8 mouse cellular contexts compared by ENCODE assay signal in the genomic region with DNA sequence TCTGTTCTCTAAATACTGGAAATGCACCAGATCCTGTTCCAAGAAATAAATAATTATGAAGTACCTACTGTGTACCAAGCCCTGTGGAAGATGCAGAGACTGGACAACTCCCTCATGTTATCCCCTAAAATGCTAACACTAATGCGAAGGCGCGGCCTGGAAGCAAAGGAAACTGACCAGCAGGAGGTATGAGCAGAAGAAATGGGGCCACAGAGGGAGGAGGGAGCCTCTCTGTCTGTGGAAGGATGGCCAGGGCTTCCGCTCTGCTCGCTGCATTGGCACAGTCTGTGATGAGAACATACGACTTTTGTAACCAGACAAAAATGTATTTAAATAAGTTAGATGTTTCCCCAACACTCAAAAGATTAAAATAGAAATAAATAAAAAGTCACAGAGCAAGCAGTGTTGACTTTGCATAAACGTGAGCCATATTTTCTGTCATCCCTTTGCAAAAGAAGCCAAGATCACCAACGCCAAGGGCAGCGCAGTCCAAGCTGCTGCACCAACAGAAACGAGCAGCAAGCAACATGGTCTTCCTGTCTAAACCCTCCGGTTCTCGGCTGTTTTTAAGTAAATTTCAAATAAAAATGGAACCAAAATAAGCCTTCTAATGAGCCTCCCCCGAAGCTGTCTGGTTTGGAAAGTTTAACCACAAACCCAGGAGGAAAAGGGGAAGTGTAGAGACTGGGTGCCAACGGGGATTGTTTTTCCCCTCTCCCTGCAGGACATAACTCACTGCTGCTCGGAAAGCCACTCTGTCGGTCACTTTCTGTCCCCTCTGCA. TPM values are rescaled to one million over a fixed set of nuclear protein-coding genes. Genes with fewer than 3 reads are reported as not detected.
DNase-seq lines count a peak whose midpoint lies in the region; ATAC-seq lines count a peak whose summit lies in the region.

No protein-coding gene starts in this region.

- no peaks in the 10 kb centered on the region for H3K9me3 ChIP-seq in neural tube, embryonic 13.5 days
- no peaks in the 10 kb centered on the region for H3K9me3 ChIP-seq in neural tube, embryonic 15.5 days (replicated peaks)
- H3K9me3 ChIP-seq in intestine, embryonic 14.5 days (ENCODE audit: control insufficient read depth, low read length) = no peaks in the 10 kb centered on the region
- H3K9me3 ChIP-seq in hindbrain, embryonic 12.5 days (replicated peaks) = no peaks in the 10 kb centered on the region

- peaks cover 18% of the 10 kb centered on the region for H3K4me1 ChIP-seq in neural tube, embryonic 13.5 days (replicated peaks)
- peaks cover 6% of the 10 kb centered on the region; the same call in 1 of the 2 replicates for H3K4me1 ChIP-seq in neural tube, embryonic 15.5 days
- H3K4me1 ChIP-seq in intestine, embryonic 14.5 days (replicated peaks; ENCODE audit: control insufficient read depth, insufficient read depth, low read length) = peaks cover 48% of the 10 kb centered on the region
- H3K4me1 ChIP-seq in hindbrain, embryonic 12.5 days = peaks cover 9% of the 10 kb centered on the region; the same call in 1 of the 2 replicates

- no peaks in the 10 kb centered on the region for H3K27me3 ChIP-seq in neural tube, embryonic 13.5 days
- H3K27me3 ChIP-seq in neural tube, embryonic 15.5 days (replicated peaks) = no peaks in the 10 kb centered on the region
- H3K27me3 ChIP-seq in intestine, embryonic 14.5 days (replicated peaks; ENCODE audit: control insufficient read depth, insufficient read depth, low read length) = no peaks in the 10 kb centered on the region
- no peaks in the 10 kb centered on the region for H3K27me3 ChIP-seq in splenic B cell, adult 2 months (ENCODE audit: control insufficient read depth, insufficient read depth, low read length, poor library complexity, severe bottlenecking)
- no peaks in the 10 kb centered on the region for H3K27me3 ChIP-seq in hindbrain, embryonic 12.5 days

- no peaks in the 10 kb centered on the region for H3K36me3 ChIP-seq in neural tube, embryonic 13.5 days
- H3K36me3 ChIP-seq in neural tube, embryonic 15.5 days = no peaks in the 10 kb centered on the region
- no peaks in the 10 kb centered on the region for H3K36me3 ChIP-seq in intestine, embryonic 14.5 days (ENCODE audit: control insufficient read depth, insufficient read depth, low read length)
- H3K36me3 ChIP-seq in splenic B cell, adult 2 months (ENCODE audit: control insufficient read depth, insufficient read depth, low read length, poor library complexity, severe bottlenecking) = 0 out of 2 replicates have a peak, but pooled peaks cover 2% of the 10 kb centered on the region
- H3K36me3 ChIP-seq in hindbrain, embryonic 12.5 days = no peaks in the 10 kb centered on the region

- no peak for DNase-seq in cerebellum, adult 11 months
- DNase-seq in intestine, embryonic 14.5 days (ENCODE audit: low spot score) = no peak
- DNase-seq in splenic B cell, adult 2 months (ENCODE audit: low read depth, low spot score) = peak; percentile 38

- peak overlapping the region; percentile 33; the same call in 1 of the 2 replicates for H3K27ac ChIP-seq in neural tube, embryonic 13.5 days (replicated peaks)
- H3K27ac ChIP-seq in neural tube, embryonic 15.5 days (replicated peaks) = no peak overlapping the region; the same call in 1 of the 2 replicates
- peak overlapping the region; percentile 69 for H3K27ac ChIP-seq in intestine, embryonic 14.5 days (ENCODE audit: low read depth)
- H3K27ac ChIP-seq in hindbrain, embryonic 12.5 days = no peak overlapping the region

- H3K4me2 ChIP-seq in neural tube, embryonic 13.5 days = no peak overlapping the region
- H3K4me2 ChIP-seq in neural tube, embryonic 15.5 days = no peak overlapping the region
- peak overlapping the region; percentile 14; the same call in 1 of the 2 replicates for H3K4me2 ChIP-seq in intestine, embryonic 14.5 days (ENCODE audit: low read length)
- no peak overlapping the region for H3K4me2 ChIP-seq in hindbrain, embryonic 12.5 days (replicated peaks)

- no peak overlapping the region for H3K9ac ChIP-seq in neural tube, embryonic 13.5 days
- no peak overlapping the region for H3K9ac ChIP-seq in neural tube, embryonic 15.5 days (replicated peaks)
- H3K9ac ChIP-seq in intestine, embryonic 14.5 days (ENCODE audit: low read length) = no peak overlapping the region
- H3K9ac ChIP-seq in hindbrain, embryonic 12.5 days = no peak overlapping the region

- 0 out of 2 replicates have a peak, but pooled peaks have one; percentile 47 for ATAC-seq in cerebellum, adult (ENCODE audit: insufficient number of reproducible peaks, low FRiP score, low TSS enrichment)
- ATAC-seq in neural tube, embryonic 13.5 days (ENCODE audit: low read depth) = no peak
- ATAC-seq in neural tube, embryonic 15.5 days (ENCODE audit: low FRiP score) = no peak
- no peak for ATAC-seq in intestine, embryonic 14.5 days (replicated peaks; ENCODE audit: low FRiP score, low TSS enrichment, low read depth)
- ATAC-seq in CD4-positive, CD25-positive, alpha-beta regulatory T cell, adult 4 months = no peak
- ATAC-seq in hindbrain, embryonic 12.5 days (ENCODE audit: low FRiP score) = no peak

- 65% methylated on average over 16 of the region's 16 CpGs for WGBS in neural tube, embryonic 13.5 days
- WGBS in neural tube, embryonic 15.5 days = 63% methylated on average over 16 of the region's 16 CpGs
- 42% methylated on average over 16 of the region's 16 CpGs for WGBS in intestine, embryonic 14.5 days
- WGBS in hindbrain, embryonic 12.5 days = 68% methylated on average over 16 of the region's 16 CpGs

- H3K4me3 ChIP-seq in neural tube, embryonic 13.5 days = no peak overlapping the region
- H3K4me3 ChIP-seq in neural tube, embryonic 15.5 days (replicated peaks) = no peak overlapping the region
- no peak overlapping the region for H3K4me3 ChIP-seq in intestine, embryonic 14.5 days (ENCODE audit: low read depth, low read length)
- no peak overlapping the region for H3K4me3 ChIP-seq in hindbrain, embryonic 12.5 days

RNA-seq across cellular contexts. Expression of gene Ggta1, which starts 18.9 kb away (rescaled TPM):
- polyA plus RNA-seq in neural tube, embryonic 13.5 days (2015; fragmentation: Nextera tagmentation; extraction: Ambion mirVana) = 8.7 and 8.8 TPM in 2 replicates
- 7.4 and 14.2 TPM in 2 replicates for polyA plus RNA-seq in neural tube, embryonic 15.5 days (2015; fragmentation: Nextera tagmentation; extraction: Ambion mirVana)
- 20.1 and 20.8 TPM in 2 replicates for polyA plus RNA-seq in intestine, embryonic 14.5 days (2014; fragmentation: Nextera tagmentation; extraction: Ambion mirVana)
- polyA plus RNA-seq in CD4-positive, CD25-positive, alpha-beta regulatory T cell, adult 4 months (2017; shearing (Covaris generic)) = 10 to 100 TPM; 19.3 to 28.4 TPM
- 6.4 and 7.6 TPM in 2 replicates for polyA plus RNA-seq in hindbrain, embryonic 12.5 days (2016; fragmentation: Nextera tagmentation; extraction: Ambion mirVana)

RNA-seq across cellular contexts. Expression of gene 4930402F06Rik, which starts 47.2 kb away (rescaled TPM):
- polyA plus RNA-seq in neural tube, embryonic 13.5 days (2015; fragmentation: Nextera tagmentation; extraction: Ambion mirVana) = not detected in 2 replicates
- polyA plus RNA-seq in neural tube, embryonic 15.5 days (2015; fragmentation: Nextera tagmentation; extraction: Ambion mirVana) = not detected in 2 replicates
- polyA plus RNA-seq in intestine, embryonic 14.5 days (2014; fragmentation: Nextera tagmentation; extraction: Ambion mirVana) = not detected in 2 replicates
- polyA plus RNA-seq in CD4-positive, CD25-positive, alpha-beta regulatory T cell, adult 4 months (2017; shearing (Covaris generic)) = not detected
- polyA plus RNA-seq in hindbrain, embryonic 12.5 days (2016; fragmentation: Nextera tagmentation; extraction: Ambion mirVana) = not detected in 2 replicates

Comparison
In these comparisons a context has a peak if more than half of its experiments do, and no peak if none do; other contexts are left out.
1. H3K27ac ChIP-seq: peak in neural tube, embryonic 13.5 days (single experiment) and intestine, embryonic 14.5 days (single experiment); none in neural tube, embryonic 15.5 days (single experiment) and hindbrain, embryonic 12.5 days (single experiment).